Mouse (Mus musculus): ENCODE data around the gene Fastk. TPM values are rescaled to one million over a fixed set of nuclear protein-coding genes. Genes with fewer than 3 reads are reported as not detected.
"Not testable (repeated sequence)": the region's sequence is repeated elsewhere in the genome, so short reads cannot be mapped to it uniquely, and the experiment has no call there.

Gene Fastk
- total RNA-seq, 2 experiments from 2014 or later, result 9.1 to 9.2 TPM

GRCm38 (mm10) chr5:24424861-24425411 lies 20.2 kb downstream of the Fastk start:
- no peak for ATAC-seq (replicated peaks; ENCODE audit: low FRiP score, poor library complexity, severe bottlenecking)

- ATAC-seq (replicated peaks; ENCODE audit: low FRiP score, poor library complexity, severe bottlenecking), result peak; percentile 53
Observed at GRCm38 (mm10) chr5:24424004-24424781, 20.9 kb downstream of the Fastk start.

GRCm38 (mm10) chr5:24423129-24424003 lies 21.7 kb downstream of the Fastk start, which contains the start of the genes Cdk5 and Slc4a2:
Gene Cdk5 (minus strand): TSS chr5:24423530.
Gene Slc4a2 (plus strand): TSS chr5:24423837.
- ATAC-seq (replicated peaks; ENCODE audit: low FRiP score, poor library complexity, severe bottlenecking), result peak; percentile 89

- no peak for ATAC-seq (replicated peaks; ENCODE audit: low FRiP score, poor library complexity, severe bottlenecking)
Observed at GRCm38 (mm10) chr5:24420381-24420780, 24.7 kb downstream of the Fastk start.

GRCm38 (mm10) chr5:24417587-24417986 lies 27.5 kb downstream of the Fastk start:
- no peak for ATAC-seq (replicated peaks; ENCODE audit: low FRiP score, poor library complexity, severe bottlenecking)

GRCm38 (mm10) chr5:24416222-24416736 lies 28.8 kb downstream of the Fastk start:
- ATAC-seq (replicated peaks; ENCODE audit: low FRiP score, poor library complexity, severe bottlenecking), result peak; percentile 34; the same call in 1 of the 2 replicates

GRCm38 (mm10) chr5:24413938-24414337 lies 31.1 kb downstream of the Fastk start:
- ATAC-seq (replicated peaks; ENCODE audit: low FRiP score, poor library complexity, severe bottlenecking), result no peak

- no peak for ATAC-seq (replicated peaks; ENCODE audit: low FRiP score, poor library complexity, severe bottlenecking)
Observed at GRCm38 (mm10) chr5:24413042-24413693, 31.9 kb downstream of the Fastk start, which contains the start of gene Asic3. Gene Asic3 (plus strand): TSS chr5:24413392.

GRCm38 (mm10) chr5:24412063-24412462 lies 33.0 kb downstream of the Fastk start:
- no peak for ATAC-seq (replicated peaks; ENCODE audit: low FRiP score, poor library complexity, severe bottlenecking)

GRCm38 (mm10) chr5:24409466-24409865 lies 35.6 kb downstream of the Fastk start:
- ATAC-seq (replicated peaks; ENCODE audit: low FRiP score, poor library complexity, severe bottlenecking), result no peak

- ATAC-seq (replicated peaks; ENCODE audit: low FRiP score, poor library complexity, severe bottlenecking), result no peak
Observed at GRCm38 (mm10) chr5:24408651-24409050, 36.4 kb downstream of the Fastk start.

- ATAC-seq (replicated peaks; ENCODE audit: low FRiP score, poor library complexity, severe bottlenecking), result no peak
Observed at GRCm38 (mm10) chr5:24405389-24405876, 39.7 kb downstream of the Fastk start.

GRCm38 (mm10) chr5:24404594-24405360 lies 40.3 kb downstream of the Fastk start:
- ATAC-seq (replicated peaks; ENCODE audit: low FRiP score, poor library complexity, severe bottlenecking), result 0 out of 2 replicates have a peak, but pooled peaks have one; percentile 19

- ATAC-seq (replicated peaks; ENCODE audit: low FRiP score, poor library complexity, severe bottlenecking), result no peak
Observed at GRCm38 (mm10) chr5:24401969-24402368, 43.1 kb downstream of the Fastk start.

GRCm38 (mm10) chr5:24400911-24401605 lies 44.0 kb downstream of the Fastk start:
- no peak for ATAC-seq (replicated peaks; ENCODE audit: low FRiP score, poor library complexity, severe bottlenecking)

GRCm38 (mm10) chr5:24400362-24400761 lies 44.7 kb downstream of the Fastk start:
- no peak for ATAC-seq (replicated peaks; ENCODE audit: low FRiP score, poor library complexity, severe bottlenecking)

GRCm38 (mm10) chr5:24399686-24400085 lies 45.4 kb downstream of the Fastk start:
- ATAC-seq (replicated peaks; ENCODE audit: low FRiP score, poor library complexity, severe bottlenecking), result no peak

- ATAC-seq (replicated peaks; ENCODE audit: low FRiP score, poor library complexity, severe bottlenecking), result not testable (repeated sequence)
Observed at GRCm38 (mm10) chr5:24396254-24396653, 48.8 kb downstream of the Fastk start.

Data from erythroblast, adult 5-6 weeks (primary cell).